Mouse (Mus musculus) cortical plate, adult 2 months (tissue): ENCODE results near the gene Rai1. TPM values are rescaled to one million over a fixed set of nuclear protein-coding genes. Genes with fewer than 3 reads are reported as not detected.

Source experiments
- H3K27ac ChIP-seq: fragments of 200-500 bp; 2 replicates; pipeline ENCODE4 v1.5.1; 2012; ENCODE audit warnings: low read length, control low read depth, inconsistent platforms; ENCODE audit not compliant: insufficient read depth
- H3K4me1 ChIP-seq: fragments of 200-500 bp; 2 replicates; pipeline ENCODE4 v1.6.1; 2011; ENCODE audit warnings: low read length; ENCODE audit not compliant: control insufficient read depth, insufficient read depth
- H3K4me3 ChIP-seq: fragments of 200-500 bp; 2 replicates; pipeline ENCODE4 v1.5.1; 2011; ENCODE audit warnings: mild to moderate bottlenecking, low read length, control low read depth; ENCODE audit not compliant: insufficient read depth
- CTCF ChIP-seq: fragments of 200-500 bp; IDR thresholded peaks from 2 replicates; pipeline ENCODE4 v1.5.1; 2011; ENCODE audit warnings: mild to moderate bottlenecking, control low read depth, low read length; ENCODE audit not compliant: insufficient read depth; ENCODE audit errors: extremely low read depth
- POLR2A ChIP-seq: fragments of 200-500 bp; IDR thresholded peaks from 2 replicates; pipeline ENCODE4 v1.6.1; 2011; ENCODE audit warnings: mild to moderate bottlenecking, low read length, control low read depth; ENCODE audit not compliant: insufficient read depth; ENCODE audit errors: extremely low read depth
- polyA plus RNA-seq: library from polyadenylated mRNA; depleted of rRNA; stranded (reverse); fragments of >200 nt; gene quantifications from 2 replicates; pipeline ENCODE4 v1.2.3, GENCODE M21; 2012

Rai1 gene
- polyA plus RNA-seq, 1 experiment = 41.8 TPM

GRCm38 (mm10) chr11:60120586-60121262 is 15.9 kb downstream of the Rai1 start:
- peaks cover 1% of the 10 kb centered on the region; the same call in 1 of the 2 replicates for H3K4me1 ChIP-seq
- TF ChIP-seq POLR2A = no peak
- no peak for TF ChIP-seq CTCF
- H3K4me3 ChIP-seq = no peak overlapping the region
- no peak overlapping the region for H3K27ac ChIP-seq

GRCm38 (mm10) chr11:60122611-60123010 is 17.8 kb downstream of the Rai1 start:
- no peak overlapping the region for H3K27ac ChIP-seq
- H3K4me3 ChIP-seq = no peak overlapping the region
- TF ChIP-seq CTCF (no peak), POLR2A (no peak)
- peaks cover 7% of the 10 kb centered on the region for H3K4me1 ChIP-seq

GRCm38 (mm10) chr11:60127048-60127447 is 22.2 kb downstream of the Rai1 start:
- TF ChIP-seq CTCF (no peak), POLR2A (no peak)
- no peak overlapping the region for H3K4me3 ChIP-seq
- H3K4me1 ChIP-seq = peaks cover 7% of the 10 kb centered on the region
- no peak overlapping the region for H3K27ac ChIP-seq

GRCm38 (mm10) chr11:60127863-60128512 is 23.2 kb downstream of the Rai1 start:
- TF ChIP-seq POLR2A (no peak), CTCF (no peak)
- Histone ChIP-seq H3K4me3 (no peak overlapping the region), H3K4me1 (peaks cover 7% of the 10 kb centered on the region), H3K27ac (no peak overlapping the region)

- Histone ChIP-seq H3K27ac (no peak overlapping the region), H3K4me1 (peaks cover 7% of the 10 kb centered on the region), H3K4me3 (no peak overlapping the region)
- TF ChIP-seq CTCF (no peak), POLR2A (no peak)
These were observed 25.7 kb downstream of the Rai1 start for GRCm38 (mm10) chr11:60130516-60130915.

- H3K27ac ChIP-seq = no peak overlapping the region
- no peak overlapping the region for H3K4me3 ChIP-seq
- TF ChIP-seq CTCF (no peak), POLR2A (no peak)
- H3K4me1 ChIP-seq = peaks cover 4% of the 10 kb centered on the region
These were observed 27.2 kb downstream of the Rai1 start for GRCm38 (mm10) chr11:60132061-60132460.

GRCm38 (mm10) chr11:60136491-60136890 is 31.7 kb downstream of the Rai1 start:
- Histone ChIP-seq H3K4me1 (peaks cover 2% of the 10 kb centered on the region), H3K4me3 (no peak overlapping the region), H3K27ac (no peak overlapping the region)
- TF ChIP-seq POLR2A (no peak), CTCF (no peak)

GRCm38 (mm10) chr11:60137170-60137569 is 32.4 kb downstream of the Rai1 start:
- H3K27ac ChIP-seq = no peak overlapping the region
- TF ChIP-seq POLR2A (no peak), CTCF (no peak)
- peaks cover 9% of the 10 kb centered on the region for H3K4me1 ChIP-seq
- H3K4me3 ChIP-seq = no peak overlapping the region

- Histone ChIP-seq H3K4me3 (peak overlapping the region; percentile 76), H3K27ac (peak overlapping the region; percentile 76), H3K4me1 (peaks cover 14% of the 10 kb centered on the region)
- TF ChIP-seq POLR2A = no peak
- TF ChIP-seq CTCF = no peak
These were observed 34.4 kb downstream of the Rai1 start for GRCm38 (mm10) chr11:60139141-60139733.

GRCm38 (mm10) chr11:60139734-60140371 is 35.0 kb downstream of the Rai1 start:
- Histone ChIP-seq H3K4me3 (peak overlapping the region; percentile 76), H3K4me1 (peaks cover 16% of the 10 kb centered on the region), H3K27ac (peak overlapping the region; percentile 76; the same call in 1 of the 2 replicates)
- no peak; the same call in 1 of the 2 replicates for TF ChIP-seq POLR2A
- TF ChIP-seq CTCF = no peak
